Mouse (Mus musculus) cerebral cortex, adult 2 months (tissue): ENCODE data around the gene Cplx1.

Source experiments
- WGBS: fragments of 180-500 bp; shearing (Covaris S2); methylation state at CpG from one replicate; pipeline ENCODE4 v1.1.7; 2018; 5-methylcytosine and 5-hydroxymethylcytosine counted together

Cplx1 gene

GRCm38 (mm10) chr5:108515581-108516361 lies 34.1 kb downstream of the Cplx1 start:
- WGBS: 66% methylated on average over 6 of the region's 6 CpGs

DNA sequence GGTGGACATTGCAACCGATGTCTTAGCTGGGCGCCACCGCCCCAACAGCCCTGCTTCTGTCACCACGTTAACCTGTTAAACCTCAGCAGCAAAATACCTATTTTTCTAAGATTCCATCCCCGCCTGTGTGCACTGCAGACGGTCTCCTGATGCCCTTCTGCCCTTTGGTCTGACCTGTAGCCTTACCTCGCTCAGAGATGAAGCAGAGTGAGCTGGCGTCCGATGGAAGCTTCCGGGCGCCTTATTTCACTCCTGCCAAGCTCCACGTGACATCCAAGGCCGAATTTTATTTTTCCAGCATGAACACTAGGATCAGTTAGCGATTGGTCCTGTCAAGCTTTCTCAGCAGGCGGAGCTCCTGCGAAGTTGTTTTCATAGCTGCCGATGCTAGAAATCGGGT lies 47.5 kb downstream of the Cplx1 start:
- WGBS: 93% methylated on average over 18 of the region's 18 CpGs

GRCm38 (mm10) chr5:108501573-108501972 lies 48.3 kb downstream of the Cplx1 start:
- 70% methylated on average over 1 of the region's 1 CpGs for WGBS

GRCm38 (mm10) chr5:108486148-108486547 lies 63.7 kb downstream of the Cplx1 start:
- WGBS: 96% methylated on average over 5 of the region's 5 CpGs

- WGBS: 97% methylated on average over 2 of the region's 2 CpGs
Observed at GRCm38 (mm10) chr5:108485239-108485638, 64.6 kb downstream of the Cplx1 start.

DNA sequence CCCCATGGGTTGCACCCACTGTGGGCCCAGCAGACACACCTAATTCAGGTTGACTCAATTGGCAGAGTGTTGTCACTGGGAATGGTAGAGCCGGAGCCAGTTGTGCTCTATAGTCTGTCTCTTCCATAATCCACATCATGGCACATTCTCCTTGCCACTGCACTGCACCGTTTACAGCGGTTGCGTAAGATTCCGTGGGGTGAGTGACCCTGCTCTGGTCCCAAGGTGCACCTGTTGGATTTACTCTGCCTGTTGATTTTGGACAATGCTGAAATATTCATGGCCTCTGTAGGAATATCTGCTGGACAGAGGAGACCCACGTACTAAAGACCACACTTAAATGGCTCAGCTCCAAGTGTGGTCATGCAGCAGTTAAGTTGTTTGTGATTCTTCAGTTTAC lies 66.8 kb downstream of the Cplx1 start:
- 90% methylated on average over 6 of the region's 6 CpGs for WGBS

DNA sequence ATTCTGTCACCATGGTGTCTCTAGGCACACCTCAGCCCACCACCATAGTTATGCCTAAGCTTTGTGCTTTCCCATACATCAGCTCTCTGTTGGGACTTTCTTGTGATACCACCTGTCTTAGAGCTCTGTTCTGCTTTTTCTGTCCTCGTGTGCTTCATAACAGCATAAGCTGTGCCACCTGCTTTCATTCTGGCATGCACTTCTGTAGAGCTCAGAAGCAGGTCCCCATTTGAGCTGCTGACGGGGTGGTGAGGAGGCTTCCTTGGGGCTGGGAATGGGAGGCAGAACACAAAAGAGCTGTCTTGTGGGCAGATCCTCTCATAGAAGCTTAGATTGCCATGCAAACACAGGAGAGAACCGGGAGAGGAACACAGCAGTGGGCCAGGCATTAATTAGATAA lies 73.8 kb downstream of the Cplx1 start:
- 41% methylated on average over 3 of the region's 3 CpGs for WGBS

DNA sequence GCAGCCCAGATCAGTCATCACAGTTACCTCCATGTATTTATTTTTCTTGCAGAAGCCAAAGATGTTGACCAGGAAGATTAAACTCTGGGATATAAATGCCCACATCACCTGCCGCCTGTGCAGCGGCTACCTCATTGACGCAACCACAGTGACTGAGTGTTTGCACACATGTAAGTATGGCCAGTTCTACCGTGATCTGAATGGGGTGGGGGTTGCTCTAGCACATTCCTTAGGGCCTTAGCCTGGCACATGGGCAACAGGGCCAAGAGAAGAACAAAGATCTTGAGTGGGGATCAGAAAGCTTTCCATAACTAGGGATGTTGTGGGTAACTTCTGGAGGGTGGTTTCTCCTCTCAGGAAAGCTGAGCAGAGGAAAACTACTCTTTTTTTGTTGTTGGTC lies 76.1 kb downstream of the Cplx1 start:
- 89% methylated on average over 4 of the region's 4 CpGs for WGBS

GRCm38 (mm10) chr5:108469617-108470016 lies 80.2 kb downstream of the Cplx1 start:
- WGBS: 60% methylated on average over 7 of the region's 7 CpGs
